Mouse (Mus musculus): Measurements from ENCODE around the gene Kif17.

The Kif17 gene

DNA sequence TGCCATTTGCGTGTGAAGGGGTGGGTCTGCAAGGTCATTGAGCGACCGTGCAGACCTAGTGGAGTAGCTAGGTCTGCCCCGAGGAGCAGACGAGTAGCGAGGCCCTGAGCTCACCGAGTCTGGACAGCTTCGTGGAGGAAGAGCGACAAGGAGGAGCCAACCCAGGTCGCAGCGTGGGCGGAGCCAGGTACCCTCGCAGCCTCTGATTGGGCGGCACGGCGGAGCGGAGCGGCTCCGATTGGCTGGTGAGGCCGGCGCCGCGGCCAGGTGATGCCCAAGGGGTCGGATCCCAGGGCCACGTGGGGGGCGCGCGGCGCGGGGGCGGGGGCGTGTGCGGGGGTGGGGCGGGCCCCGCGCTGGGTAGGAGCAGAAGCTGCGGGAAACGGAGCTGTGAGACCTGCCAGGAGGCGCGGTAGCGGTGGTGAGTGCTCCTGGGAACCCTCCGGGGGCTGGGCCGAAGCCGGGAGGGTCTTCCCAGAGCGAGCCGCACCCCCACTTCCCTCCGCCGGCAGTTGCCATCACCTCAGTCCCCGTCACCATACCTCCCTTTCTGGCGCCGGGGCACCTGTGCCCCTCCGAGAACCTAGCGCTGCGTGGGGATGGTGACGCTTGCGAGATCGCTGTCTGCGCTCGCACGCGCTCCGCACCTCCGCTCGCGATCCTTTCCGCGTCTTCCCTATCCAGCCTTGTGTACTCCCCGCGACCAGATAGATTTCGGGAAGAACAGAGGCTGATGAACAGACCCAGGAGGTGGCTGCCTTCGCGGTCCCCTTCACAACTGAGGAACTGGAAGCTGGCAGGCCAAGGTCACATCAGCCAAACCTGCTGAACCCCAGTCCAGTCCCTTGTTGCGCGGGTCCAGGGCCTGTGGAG, at the start of gene Kif17, which contains the start of gene Sh2d5:
Gene Kif17 (plus strand): TSS at position 348 of the 873 bp plus-strand sequence.
Gene Sh2d5 (plus strand): TSS at position 316 of the 873 bp plus-strand sequence.
- DNase-seq: peak; percentile 75

DNA sequence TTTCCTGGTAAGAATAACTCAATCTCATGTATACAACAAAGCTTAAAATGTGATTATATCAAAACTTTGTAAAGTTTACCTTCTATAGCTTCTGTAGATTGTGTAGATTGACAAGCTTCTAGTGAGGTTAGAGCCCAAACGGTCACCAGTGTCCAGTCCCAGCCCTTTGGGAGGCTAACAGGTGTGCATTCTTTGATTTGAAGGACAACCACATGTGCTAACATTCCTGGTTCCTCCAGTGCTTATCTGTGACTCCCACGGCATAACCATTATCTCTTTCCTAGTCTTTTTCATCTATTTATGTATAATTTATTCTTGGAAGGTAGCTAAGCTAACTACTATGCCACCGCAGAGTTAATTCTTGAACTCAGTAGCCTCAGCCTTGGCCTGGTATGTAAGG, 49.5 kb upstream of the Kif17 start:
- no peak for DNase-seq

DNA sequence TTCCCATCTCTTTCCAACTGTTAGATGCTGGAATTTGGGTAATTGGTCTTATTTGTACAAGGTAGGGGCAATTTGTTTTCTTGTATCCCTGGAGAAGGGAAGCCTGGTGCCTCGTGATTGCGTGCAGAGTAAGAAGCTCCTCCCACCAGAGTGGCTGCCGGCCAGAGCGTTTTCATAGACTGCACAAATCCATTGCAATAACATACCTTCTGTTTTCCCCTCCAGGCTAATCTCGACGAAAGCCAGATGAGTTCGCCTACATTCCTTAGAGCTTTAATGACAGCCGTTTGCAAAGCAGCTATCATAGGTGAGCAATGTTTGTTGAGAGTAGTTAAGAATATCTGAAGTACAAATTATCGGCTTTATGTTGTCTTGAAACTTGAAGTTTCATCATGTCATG, 48.5 kb upstream of the Kif17 start:
- no peak for DNase-seq

DNA sequence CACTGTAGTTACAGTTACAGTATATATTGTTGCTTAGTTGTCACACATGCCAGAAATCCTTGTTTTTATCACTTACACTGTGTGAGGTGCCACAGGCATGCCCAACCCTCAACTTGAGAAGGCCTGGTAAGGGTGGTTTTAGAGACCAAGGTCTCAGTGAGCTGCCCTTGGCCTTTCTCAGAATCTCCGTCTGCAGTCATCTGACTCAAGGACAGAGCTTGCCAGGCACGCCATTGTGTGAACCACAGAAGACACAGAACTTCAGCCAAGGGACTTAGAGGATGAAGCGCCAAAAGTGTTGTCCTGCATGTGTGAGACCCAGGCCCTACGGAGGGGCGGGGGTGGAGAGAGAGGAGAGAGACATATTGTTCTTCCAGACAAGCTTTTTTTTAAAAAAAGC, 40.1 kb upstream of the Kif17 start:
- DNase-seq: no peak

DNA sequence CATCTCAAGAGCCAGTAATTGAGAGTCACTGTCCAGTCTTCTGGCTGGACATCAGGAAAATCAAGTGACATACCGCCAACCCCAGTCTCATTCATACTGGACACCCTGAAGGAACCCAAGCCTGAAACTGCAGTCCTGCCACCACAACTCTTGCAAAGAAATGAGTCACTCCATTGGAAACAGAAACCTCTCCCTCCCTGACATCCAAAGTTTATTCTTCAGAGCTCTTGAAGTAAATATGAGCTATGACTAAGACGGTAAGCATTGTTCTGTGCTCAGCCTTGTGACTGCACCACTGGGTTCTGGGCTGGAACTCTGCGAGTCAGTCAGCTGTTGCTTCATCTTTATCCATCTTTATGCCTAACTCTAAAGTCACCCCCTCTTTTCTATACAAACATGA, 36.4 kb upstream of the Kif17 start:
- DNase-seq: peak; percentile 67

DNA sequence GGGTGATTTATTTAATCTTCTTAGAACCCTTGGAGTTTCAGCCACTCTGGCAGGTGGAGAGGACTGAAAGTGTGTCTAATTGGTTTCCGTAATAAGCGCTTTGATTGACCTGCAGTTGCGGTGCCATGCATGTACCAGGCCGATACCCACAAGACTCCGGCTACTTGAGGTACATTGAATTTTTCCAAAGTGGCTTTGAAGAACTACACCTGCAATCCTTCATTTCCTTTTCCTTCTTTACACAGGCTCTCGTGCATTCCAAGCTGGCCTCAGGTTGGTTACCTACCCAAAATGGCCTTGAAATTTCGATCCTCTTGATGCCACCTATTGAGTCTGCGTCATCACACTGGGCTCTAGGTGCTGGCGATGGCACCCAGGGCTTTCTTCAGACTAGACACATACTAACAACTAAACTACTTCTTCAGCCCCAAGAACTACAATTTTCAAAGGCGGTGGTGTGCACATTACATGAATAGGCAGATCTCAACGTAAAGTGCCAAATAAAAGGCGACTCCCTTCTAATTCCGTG, 34.5 kb upstream of the Kif17 start:
- peak; percentile 50 for DNase-seq

DNA sequence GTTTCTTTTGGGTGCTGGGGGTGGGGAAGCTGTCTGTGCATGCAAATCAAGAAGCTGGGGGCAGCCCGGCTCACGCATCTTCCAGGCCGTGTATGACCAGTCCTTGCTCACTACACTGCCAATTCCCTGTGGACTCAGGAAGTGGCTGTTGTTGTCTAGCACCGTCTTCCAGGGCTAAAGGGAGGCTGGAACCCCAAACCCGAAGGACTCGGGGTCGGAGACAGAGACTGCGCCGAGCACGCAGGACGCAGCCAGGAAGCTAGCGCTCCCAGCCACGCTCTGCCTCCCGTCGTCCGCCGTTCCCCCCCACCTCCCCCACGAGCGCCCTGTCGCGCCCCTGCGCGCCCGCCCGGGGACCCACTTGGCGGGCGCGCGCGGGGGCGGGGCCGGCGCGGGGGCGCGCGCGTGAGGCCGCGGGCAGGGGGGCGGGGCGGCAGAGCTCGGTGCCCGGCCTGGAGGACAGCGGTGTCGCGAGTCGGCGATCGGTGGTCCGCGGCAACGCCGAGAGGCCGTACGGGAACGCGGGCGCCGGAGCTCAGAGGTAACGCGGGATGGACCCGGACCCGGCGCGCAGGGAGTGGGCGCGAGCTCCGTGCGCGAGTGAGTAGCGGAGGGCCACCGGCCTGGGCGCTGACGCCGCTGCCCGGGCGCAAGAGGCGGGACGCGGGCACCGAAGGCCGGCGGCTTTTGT, 33.9 kb upstream of the Kif17 start, which contains the start of gene Hp1bp3:
Gene Hp1bp3 (plus strand): TSS at position 97 of the 691 bp plus-strand sequence.
- peak; percentile 82 for DNase-seq

DNA sequence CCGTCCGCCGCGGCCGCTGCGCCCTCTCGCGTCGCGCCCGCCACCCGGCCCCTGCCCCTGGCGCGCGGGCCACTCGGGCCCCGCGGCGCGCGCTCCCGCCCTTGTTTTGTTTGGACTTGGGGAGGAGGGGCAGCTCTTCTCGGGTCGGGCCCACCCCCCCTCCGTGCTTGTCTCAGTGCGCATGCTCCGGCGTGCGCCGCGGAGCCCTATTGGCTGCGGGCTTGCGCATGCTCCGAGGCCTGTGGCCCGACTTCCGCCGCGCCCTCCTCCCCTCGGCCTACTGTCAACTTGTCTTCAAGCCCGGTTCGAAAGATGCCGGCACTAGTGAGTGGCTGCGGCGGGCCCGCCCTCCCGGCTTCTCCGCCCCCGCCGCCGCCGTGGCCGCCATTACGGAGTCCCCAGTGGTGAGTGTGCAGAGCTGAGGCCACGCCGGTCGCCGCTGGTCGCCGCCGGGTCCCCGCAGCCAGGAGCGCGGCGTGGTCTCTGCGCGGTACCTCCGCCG, 33.3 kb upstream of the Kif17 start:
- DNase-seq: peak; percentile 99

DNA sequence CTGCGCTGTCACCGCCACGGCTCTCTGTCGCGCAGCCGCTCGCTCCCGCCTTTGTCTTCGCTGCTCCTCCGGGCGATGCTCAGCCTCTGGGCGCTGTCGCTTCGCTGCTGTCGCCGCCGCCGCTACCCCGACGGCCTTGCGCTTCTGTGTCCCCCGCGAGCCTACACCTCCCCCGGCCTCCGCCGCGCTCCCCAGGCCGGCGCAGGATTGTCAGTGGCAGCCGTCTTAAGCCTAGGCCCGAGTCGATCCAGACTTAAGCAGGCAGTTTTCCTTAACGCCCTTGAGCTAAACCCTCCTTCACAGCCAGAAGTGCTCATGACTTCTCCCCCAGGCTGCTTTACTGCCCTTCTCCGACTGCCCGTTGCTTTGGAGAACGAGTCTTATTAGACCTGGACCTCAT, 32.8 kb upstream of the Kif17 start:
- peak; percentile 8 for DNase-seq

DNA sequence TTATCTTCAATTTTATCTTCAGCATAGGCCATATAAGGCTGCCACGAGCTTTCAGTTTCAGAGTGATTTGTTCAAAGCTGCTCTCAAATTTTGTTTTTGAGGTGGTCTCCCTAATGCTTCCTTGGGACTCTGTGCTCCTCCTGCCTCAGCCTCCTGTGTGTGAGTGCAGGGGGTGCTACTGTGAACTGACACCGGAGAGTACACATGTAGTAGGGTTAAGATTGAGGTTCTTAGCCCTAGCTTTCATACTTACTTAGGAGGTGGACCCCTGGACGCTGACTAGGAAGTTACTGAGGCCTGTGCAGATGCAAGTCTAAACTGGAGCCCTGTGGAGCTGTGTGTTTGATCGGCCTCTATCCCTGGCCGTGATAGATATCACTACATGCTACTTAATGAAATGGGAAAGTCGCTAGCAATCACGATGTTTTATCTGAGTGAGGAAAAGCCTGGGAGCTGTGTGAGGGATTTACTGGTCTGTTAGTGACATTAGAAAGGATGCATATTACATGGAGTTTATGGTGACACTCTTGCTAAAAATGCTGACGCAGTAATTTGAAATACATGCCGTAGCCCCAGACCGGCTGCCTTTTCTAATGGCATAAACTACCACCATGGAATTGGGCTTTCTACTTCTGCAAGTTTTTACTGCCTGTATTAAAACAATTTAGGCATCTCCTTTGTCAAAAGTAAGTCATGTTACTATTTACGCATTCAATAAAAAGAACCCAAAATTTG, 32.1 kb upstream of the Kif17 start:
- no peak for DNase-seq

DNA sequence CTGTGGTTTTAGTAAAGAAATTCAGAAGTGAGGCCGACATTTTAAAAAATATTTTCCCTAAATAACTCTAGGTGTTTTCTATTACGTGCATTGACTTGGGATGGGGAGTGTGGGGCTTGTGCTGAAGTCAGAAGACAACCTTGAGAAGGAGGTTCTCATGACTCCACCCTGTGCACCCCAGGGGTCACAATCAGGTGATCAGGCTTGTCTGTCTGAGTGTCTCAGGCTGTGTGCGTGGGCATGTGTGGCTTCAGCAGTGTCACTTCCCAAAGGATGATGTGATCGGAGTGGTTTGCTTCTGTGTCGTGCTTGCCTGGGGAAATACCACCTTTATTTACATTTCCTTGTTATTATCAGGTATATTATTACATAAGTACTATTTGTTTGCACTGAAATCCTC, 30.9 kb upstream of the Kif17 start:
- DNase-seq: no peak

DNA sequence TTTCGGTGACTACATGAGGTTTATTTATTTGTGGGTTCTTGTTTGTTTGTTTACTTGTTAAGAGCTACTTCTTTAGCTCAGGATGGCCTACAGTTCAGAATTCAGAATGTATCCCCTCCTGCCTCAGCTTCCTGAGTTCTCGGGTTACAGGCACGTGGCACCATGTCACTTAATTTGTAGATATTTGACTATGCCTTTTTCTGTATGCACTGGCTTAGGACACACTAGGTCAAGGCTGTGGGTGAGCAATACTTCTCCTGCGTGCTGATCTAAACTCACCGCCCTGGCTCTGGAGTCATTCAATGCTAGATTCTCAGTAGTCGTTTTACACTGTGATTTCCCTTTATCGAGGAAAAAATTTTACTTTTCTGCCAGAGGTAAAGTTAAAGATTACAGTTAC, 29.5 kb upstream of the Kif17 start:
- DNase-seq: no peak

DNA sequence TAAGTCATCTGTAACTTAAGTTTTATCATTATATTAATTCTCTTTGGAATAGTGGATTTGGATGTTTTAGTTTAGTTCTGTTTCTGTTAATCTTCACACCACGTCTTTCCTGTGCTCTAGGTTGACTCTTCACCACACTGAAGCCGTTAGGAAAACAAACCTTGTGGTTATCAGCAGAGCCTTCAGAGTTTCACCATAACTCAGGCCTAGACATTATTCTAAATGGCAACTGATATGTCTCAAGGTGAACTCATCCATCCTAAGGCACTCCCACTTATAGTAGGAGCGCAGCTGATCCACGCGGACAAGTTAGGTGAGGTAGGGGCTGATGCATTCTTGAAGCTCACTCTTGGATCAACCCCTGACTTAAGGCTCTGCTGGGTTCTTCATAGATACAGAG, 28.8 kb upstream of the Kif17 start:
- DNase-seq: no peak

DNA sequence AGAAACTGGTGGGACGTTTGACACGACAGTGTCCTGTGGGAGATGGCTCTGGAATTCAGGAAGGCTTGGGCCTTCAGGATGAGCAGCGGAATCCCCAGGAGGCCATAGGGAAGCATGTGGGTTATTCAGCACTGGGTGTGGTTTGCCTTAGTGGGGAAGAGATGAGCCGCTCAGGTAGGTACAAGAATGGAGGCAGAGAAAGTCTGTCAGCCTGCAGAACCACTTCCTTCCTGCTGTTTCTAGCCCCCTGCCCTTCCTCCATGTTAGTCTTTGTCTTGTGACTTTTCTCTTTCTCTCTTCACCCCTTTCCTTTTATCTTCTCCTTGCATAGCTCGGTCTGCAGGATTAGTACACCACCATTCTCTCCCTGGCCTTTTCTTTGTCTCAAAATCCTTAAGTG, 27.8 kb upstream of the Kif17 start:
- DNase-seq: no peak

DNA sequence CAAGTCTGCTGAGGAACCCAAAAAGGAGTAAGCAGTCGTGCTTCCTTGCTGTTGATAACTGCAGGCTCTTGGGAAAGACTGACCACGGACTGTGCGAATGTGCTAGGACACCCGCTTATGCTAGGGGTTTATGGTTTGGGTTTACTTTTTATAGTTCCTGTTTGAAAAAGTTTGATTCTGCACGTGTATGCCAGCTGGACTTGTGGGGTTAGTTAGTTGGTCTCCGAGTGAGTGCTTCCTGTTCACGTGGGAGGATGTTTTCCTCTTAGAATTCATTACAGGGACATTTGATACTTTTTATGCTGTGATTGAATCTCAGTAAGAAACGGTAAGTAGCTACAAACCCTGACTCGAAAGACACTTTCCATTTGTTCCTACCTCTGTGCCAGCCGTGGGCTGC, 26.6 kb upstream of the Kif17 start:
- DNase-seq: no peak

DNA sequence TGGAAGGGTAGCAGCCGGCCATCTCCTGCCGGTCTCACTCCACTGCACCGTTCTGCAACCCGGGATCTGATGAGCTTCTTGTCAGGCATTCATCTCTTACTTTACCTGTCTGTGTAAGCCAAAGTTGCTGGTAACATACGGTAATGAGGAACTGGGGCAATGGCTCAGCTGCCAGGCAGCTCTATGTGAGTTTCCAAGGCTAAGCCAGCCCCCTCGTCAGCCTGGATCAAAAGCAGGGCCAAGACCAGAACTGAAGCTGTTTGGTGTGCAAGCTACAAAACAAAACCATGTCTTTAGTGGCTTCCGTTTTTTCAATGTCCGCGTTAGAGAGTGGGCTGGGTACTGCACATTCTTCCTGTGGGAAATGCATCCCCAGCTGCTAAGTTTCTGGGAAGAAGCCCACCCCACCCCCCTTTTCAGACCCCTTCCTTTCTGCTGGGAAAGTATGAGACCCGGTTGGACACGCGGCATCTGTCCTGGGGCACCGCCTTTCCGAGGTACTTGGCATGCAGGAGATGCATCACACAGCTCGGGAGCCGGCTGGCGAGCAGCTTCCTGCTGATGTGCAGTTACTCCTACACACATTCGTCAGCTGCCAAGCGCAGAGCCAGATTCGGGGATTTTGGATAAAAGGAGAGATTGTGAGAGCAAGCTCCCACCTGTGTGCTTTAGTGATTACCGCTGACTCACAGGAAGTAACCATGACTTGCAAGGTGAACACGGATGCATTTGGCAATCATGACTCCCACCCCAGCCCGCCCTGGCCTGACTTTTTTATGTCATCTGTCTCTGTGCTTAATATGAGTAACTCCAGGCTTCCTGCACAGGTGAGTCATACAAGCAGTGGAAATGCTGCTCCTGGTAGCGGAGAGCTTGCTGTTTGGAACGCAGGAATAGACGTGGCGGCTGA, 3.2 kb upstream of the Kif17 start:
- no peak for DNase-seq

DNA sequence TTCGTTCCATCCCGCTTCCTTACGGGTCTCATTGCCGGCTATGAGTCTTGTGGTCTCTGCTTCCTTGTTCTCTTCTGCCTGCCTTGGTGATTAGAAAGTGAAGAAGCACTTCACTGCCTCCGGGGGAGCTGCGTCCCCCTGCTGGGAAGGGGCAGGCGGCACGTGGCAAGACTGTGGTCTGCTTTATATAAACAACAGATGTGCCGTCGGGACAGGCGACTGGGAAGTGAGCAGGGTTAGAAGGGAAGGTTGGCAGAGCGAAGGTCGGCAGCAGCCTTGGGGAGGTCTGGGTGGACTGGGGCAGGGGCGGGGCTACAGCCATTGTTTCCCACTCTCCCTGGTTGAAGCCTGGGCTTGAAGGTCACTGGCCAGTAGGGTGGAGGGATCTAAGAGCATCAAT, 1.6 kb downstream of the Kif17 start:
- DNase-seq: no peak

DNA sequence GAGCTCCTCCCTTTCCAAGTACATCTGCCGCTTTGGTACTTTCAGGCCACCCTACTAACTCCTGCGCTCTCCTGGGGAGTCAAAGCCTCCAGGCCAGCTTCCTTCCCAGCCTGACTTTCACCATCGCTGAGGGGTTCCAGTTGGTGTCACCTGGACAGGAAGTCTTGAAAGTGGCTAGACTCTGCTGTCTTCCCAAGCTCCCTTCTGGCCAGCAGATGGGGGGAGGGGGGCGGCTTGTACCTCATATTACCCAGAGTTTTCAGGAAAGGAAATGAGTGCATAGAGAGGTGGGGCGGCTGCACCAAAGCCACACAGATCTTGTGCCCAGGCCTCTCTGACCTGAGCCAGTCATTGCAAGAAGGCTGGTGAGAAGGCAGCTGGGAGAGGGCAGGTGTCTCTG, 2.0 kb downstream of the Kif17 start:
- no peak for DNase-seq

DNA sequence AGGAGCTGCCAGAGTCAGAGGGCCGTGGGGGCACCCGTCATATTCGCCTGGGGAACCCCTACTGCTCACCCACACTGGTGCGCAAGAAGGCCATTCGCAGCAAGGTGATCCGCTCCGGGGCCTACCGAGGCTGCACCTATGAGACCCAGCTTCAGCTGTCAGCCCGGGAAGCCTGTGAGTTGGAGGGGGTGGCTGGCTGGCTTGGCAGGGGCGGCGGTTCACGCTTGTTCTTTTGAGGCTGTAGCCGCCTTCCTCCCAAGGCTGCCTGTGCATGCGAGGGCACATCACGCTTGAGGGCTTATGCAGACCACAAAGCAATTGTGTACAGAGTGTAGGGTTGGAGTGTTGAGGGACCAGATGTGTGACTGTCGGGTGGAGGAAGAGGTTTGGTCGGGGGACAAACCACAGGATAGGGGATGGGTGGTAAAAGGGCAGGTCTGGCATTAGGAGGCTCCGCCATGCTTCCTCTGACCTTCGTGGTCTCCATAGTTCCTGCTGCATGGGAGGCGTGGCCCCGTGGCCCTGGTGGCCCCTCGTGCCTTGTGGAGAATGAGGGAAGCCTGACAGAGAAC, 7.0 kb downstream of the Kif17 start:
- DNase-seq: no peak

DNA sequence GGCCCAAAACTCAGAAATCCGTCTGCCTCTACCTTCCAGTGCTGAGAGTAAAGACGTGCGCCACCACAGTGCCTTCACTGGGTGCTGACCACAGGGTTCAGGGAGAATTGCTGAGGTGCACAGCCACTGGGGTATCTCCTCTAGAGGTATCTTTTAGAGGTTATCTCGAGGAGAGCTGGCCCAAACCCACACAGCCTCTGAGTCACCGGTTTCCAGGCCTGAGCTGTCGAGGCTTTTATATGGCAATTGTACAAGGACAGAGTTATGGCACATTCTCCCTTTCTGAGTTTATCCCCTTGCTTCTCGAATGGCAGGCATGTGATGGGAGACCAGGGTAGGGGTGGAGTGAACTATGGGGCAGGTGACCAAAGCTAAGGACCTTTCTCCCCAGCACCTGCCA, 8.4 kb downstream of the Kif17 start:
- DNase-seq: no peak

DNA sequence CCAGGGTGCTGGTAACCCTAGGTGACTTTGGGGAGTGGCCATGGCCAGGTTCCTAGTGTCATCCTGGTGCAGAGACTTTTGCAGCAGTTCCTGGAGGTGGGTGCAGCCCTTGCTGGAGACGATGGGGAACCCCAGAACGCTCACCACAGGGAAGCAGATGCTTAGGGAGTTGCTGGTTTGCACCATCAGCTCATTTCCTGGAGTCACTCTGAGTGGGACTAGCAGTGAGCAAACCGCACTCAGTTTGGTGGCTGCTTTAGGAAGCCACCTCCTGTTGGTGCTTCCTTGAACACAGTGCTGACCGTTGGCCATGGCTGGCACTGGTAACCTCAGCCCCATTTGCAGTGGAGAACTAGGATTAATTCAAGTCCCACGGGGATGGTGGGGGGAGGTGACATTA, 9.2 kb downstream of the Kif17 start:
- DNase-seq: no peak

Data from lung, postnatal 36 days (tissue).